Mouse (Mus musculus): ENCODE results near the gene Urb1. TPM values are rescaled to one million over a fixed set of nuclear protein-coding genes. Genes with fewer than 3 reads are reported as not detected.
"Not testable (repeated sequence)": the region's sequence is repeated elsewhere in the genome, so short reads cannot be mapped to it uniquely, and the experiment has no call there.

The Urb1 gene
- polyA plus RNA-seq, 1 experiment: 6.9 TPM

GRCm38 (mm10) chr16:90826457-90826856 lies 16.2 kb upstream of the Urb1 start, which contains the start of gene Eva1c:
TSS of gene Eva1c (plus strand) at chr16:90826719.
- Histone ChIP-seq H3K27ac (ENCODE audit: insufficient read depth, low read length) (no peak within 1 kb of the TSS), H3K4me3 (ENCODE audit: insufficient read depth, low read length) (no peak within 1 kb of the TSS), H3K4me1 (ENCODE audit: control insufficient read depth, insufficient read depth, low read length) (no peaks in the 10 kb centered on the region; the same call in 1 of the 2 replicates)
- no peak for TF ChIP-seq CTCF (IDR thresholded peaks at IDR 0.05; ENCODE audit: extremely low read depth, insufficient read depth, low read length)
- TF ChIP-seq POLR2A (IDR thresholded peaks at IDR 0.05; ENCODE audit: extremely low read depth, insufficient read depth, low read length): no peak

- no peak overlapping the region for H3K4me3 ChIP-seq (ENCODE audit: insufficient read depth, low read length)
- no peak overlapping the region for H3K27ac ChIP-seq (ENCODE audit: insufficient read depth, low read length)
- H3K4me1 ChIP-seq (ENCODE audit: control insufficient read depth, insufficient read depth, low read length): no peaks in the 10 kb centered on the region; the same call in 1 of the 2 replicates
- TF ChIP-seq POLR2A (IDR thresholded peaks at IDR 0.05; ENCODE audit: extremely low read depth, insufficient read depth, low read length): no peak
- TF ChIP-seq CTCF (IDR thresholded peaks at IDR 0.05; ENCODE audit: extremely low read depth, insufficient read depth, low read length): no peak
These were observed 15.8 kb upstream of the Urb1 start for GRCm38 (mm10) chr16:90826041-90826440.

- H3K27ac ChIP-seq (ENCODE audit: insufficient read depth, low read length); H3K4me1 ChIP-seq (ENCODE audit: control insufficient read depth, insufficient read depth, low read length); H3K4me3 ChIP-seq (ENCODE audit: insufficient read depth, low read length): not testable (repeated sequence)
These were observed 13.8 kb upstream of the Urb1 start for GRCm38 (mm10) chr16:90823986-90824385.

GRCm38 (mm10) chr16:90822981-90823380 lies 12.8 kb upstream of the Urb1 start:
- no peak for TF ChIP-seq CTCF (IDR thresholded peaks at IDR 0.05; ENCODE audit: extremely low read depth, insufficient read depth, low read length)
- no peak for TF ChIP-seq POLR2A (IDR thresholded peaks at IDR 0.05; ENCODE audit: extremely low read depth, insufficient read depth, low read length)
- Histone ChIP-seq H3K4me3 (ENCODE audit: insufficient read depth, low read length) (no peak overlapping the region), H3K27ac (ENCODE audit: insufficient read depth, low read length) (no peak overlapping the region), H3K4me1 (ENCODE audit: control insufficient read depth, insufficient read depth, low read length) (no peaks in the 10 kb centered on the region)

GRCm38 (mm10) chr16:90822284-90822935 lies 12.2 kb upstream of the Urb1 start:
- TF ChIP-seq CTCF (IDR thresholded peaks at IDR 0.05; ENCODE audit: extremely low read depth, insufficient read depth, low read length): no peak
- TF ChIP-seq POLR2A (IDR thresholded peaks at IDR 0.05; ENCODE audit: extremely low read depth, insufficient read depth, low read length): no peak
- Histone ChIP-seq H3K27ac (ENCODE audit: insufficient read depth, low read length) (no peak overlapping the region), H3K4me3 (ENCODE audit: insufficient read depth, low read length) (no peak overlapping the region), H3K4me1 (ENCODE audit: control insufficient read depth, insufficient read depth, low read length) (no peaks in the 10 kb centered on the region)

GRCm38 (mm10) chr16:90821046-90821697 lies 11.0 kb upstream of the Urb1 start:
- no peak overlapping the region for H3K4me3 ChIP-seq (ENCODE audit: insufficient read depth, low read length)
- H3K4me1 ChIP-seq (ENCODE audit: control insufficient read depth, insufficient read depth, low read length): no peaks in the 10 kb centered on the region
- TF ChIP-seq CTCF (IDR thresholded peaks at IDR 0.05; ENCODE audit: extremely low read depth, insufficient read depth, low read length): no peak
- TF ChIP-seq POLR2A (IDR thresholded peaks at IDR 0.05; ENCODE audit: extremely low read depth, insufficient read depth, low read length): no peak
- H3K27ac ChIP-seq (ENCODE audit: insufficient read depth, low read length): no peak overlapping the region

- Histone ChIP-seq H3K4me3 (ENCODE audit: insufficient read depth, low read length) (no peak overlapping the region), H3K27ac (ENCODE audit: insufficient read depth, low read length) (no peak overlapping the region), H3K4me1 (ENCODE audit: control insufficient read depth, insufficient read depth, low read length) (no peaks in the 10 kb centered on the region)
- TF ChIP-seq CTCF (IDR thresholded peaks at IDR 0.05; ENCODE audit: extremely low read depth, insufficient read depth, low read length) (no peak), POLR2A (IDR thresholded peaks at IDR 0.05; ENCODE audit: extremely low read depth, insufficient read depth, low read length) (no peak)
These were observed 10.1 kb upstream of the Urb1 start for GRCm38 (mm10) chr16:90820326-90820725.

- Histone ChIP-seq H3K4me1 (ENCODE audit: control insufficient read depth, insufficient read depth, low read length) (peaks cover 1% of the 10 kb centered on the region; the same call in 1 of the 2 replicates), H3K4me3 (ENCODE audit: insufficient read depth, low read length) (no peak overlapping the region), H3K27ac (ENCODE audit: insufficient read depth, low read length) (no peak overlapping the region)
- TF ChIP-seq POLR2A (IDR thresholded peaks at IDR 0.05; ENCODE audit: extremely low read depth, insufficient read depth, low read length) (no peak), CTCF (IDR thresholded peaks at IDR 0.05; ENCODE audit: extremely low read depth, insufficient read depth, low read length) (no peak)
These were observed 1.9 kb upstream of the Urb1 start for GRCm38 (mm10) chr16:90812086-90812485.

- H3K27ac ChIP-seq (ENCODE audit: insufficient read depth, low read length): no peak overlapping the region
- no peak for TF ChIP-seq CTCF (IDR thresholded peaks at IDR 0.05; ENCODE audit: extremely low read depth, insufficient read depth, low read length)
- TF ChIP-seq POLR2A (IDR thresholded peaks at IDR 0.05; ENCODE audit: extremely low read depth, insufficient read depth, low read length): no peak
- H3K4me3 ChIP-seq (ENCODE audit: insufficient read depth, low read length): peak overlapping the region; percentile 59
These were observed 573 bp upstream of the Urb1 start for GRCm38 (mm10) chr16:90810716-90811256.

GRCm38 (mm10) chr16:90804466-90804865 lies 5.7 kb downstream of the Urb1 start:
- Histone ChIP-seq H3K4me3 (ENCODE audit: insufficient read depth, low read length) (no peak overlapping the region), H3K27ac (ENCODE audit: insufficient read depth, low read length) (no peak overlapping the region), H3K4me1 (ENCODE audit: control insufficient read depth, insufficient read depth, low read length) (peaks cover 1% of the 10 kb centered on the region)
- TF ChIP-seq POLR2A (IDR thresholded peaks at IDR 0.05; ENCODE audit: extremely low read depth, insufficient read depth, low read length) (no peak), CTCF (IDR thresholded peaks at IDR 0.05; ENCODE audit: extremely low read depth, insufficient read depth, low read length) (no peak)

More at GRCm38 (mm10) chr16:90810716-90811256, 573 bp upstream of the Urb1 start:
- H3K4me1 ChIP-seq (ENCODE audit: control insufficient read depth, insufficient read depth, low read length): peaks cover 1% of the 10 kb centered on the region; the same call in 1 of the 2 replicates

Measured in cortical plate, adult 2 months (tissue).